Mouse (Mus musculus) adrenal gland, adult 8-10 months (tissue): ENCODE results near the gene Atg5. TPM values are rescaled to one million over a fixed set of nuclear protein-coding genes. Genes with fewer than 3 reads are reported as not detected.

Experiments
- DNase-seq: peaks from one replicate; pipeline ENCODE4 v3.0.0; 2022
- microRNA-seq, 2 experiments: library from miRNA; unstranded; fragments of <30 nt; microRNA quantifications; one replicate each; pipeline ENCODE4 v1.2.0; 2022
- total RNA-seq, 4 experiments: library from RNA; stranded (reverse); gene quantifications; 2 replicates each; pipeline ENCODE4 v1.2.4; 2022

Gene Atg5
- total RNA-seq, 4 experiments from 2014 or later = 30.6 to 49.7 (median 36.4) TPM

GRCm38 (mm10) chr10:44391509-44392290 is 123.5 kb downstream of the Atg5 start:
- DNase-seq = no peak

- no peak for DNase-seq
These were observed 124.7 kb downstream of the Atg5 start for GRCm38 (mm10) chr10:44392855-44393254.

GRCm38 (mm10) chr10:44400119-44400518 is 132.0 kb downstream of the Atg5 start:
- DNase-seq = no peak

GRCm38 (mm10) chr10:44400602-44401001 is 132.4 kb downstream of the Atg5 start:
- no peak for DNase-seq

- no peak for DNase-seq
These were observed 133.4 kb downstream of the Atg5 start for GRCm38 (mm10) chr10:44401600-44401999.

- DNase-seq = no peak
These were observed 135.3 kb downstream of the Atg5 start for GRCm38 (mm10) chr10:44403415-44403814.

GRCm38 (mm10) chr10:44409054-44409453 is 140.9 kb downstream of the Atg5 start:
- DNase-seq = no peak

- no peak for DNase-seq
These were observed 141.8 kb downstream of the Atg5 start for GRCm38 (mm10) chr10:44409958-44410357.

Small RNA genes lying within 50 kb of the gene (microRNA-seq; reads per million reads assigned to microRNA genes)
- 0 to 0.17 reads per million in 2 experiments for gene Mir1929

Other genes starting within 250 kb of the Atg5 start
- 1 to 10 TPM; 1.0 to 2.0 (median 1.4) TPM for gene Crybg1, start 119.5 kb upstream of the Atg5 start, total RNA-seq